24 mouse cellular contexts compared by ENCODE assay signal in genomic region chr7:89522170-89522569, GRCm38 (mm10). TPM values are rescaled to one million over a fixed set of nuclear protein-coding genes. Genes with fewer than 3 reads are reported as not detected.
DNase-seq lines count a peak whose midpoint lies in the region; ATAC-seq and TF ChIP-seq lines count a peak whose summit lies in the region.
"Had no signal": no experiment of that assay in that cellular context is flagged by ENCODE, and none has a peak within 500 bp of the region (broad histone marks: within the 10 kb centered on the region; RNA-seq: fewer than 3 reads in every experiment).

No protein-coding gene starts in this region.

- peaks cover 14% of the 10 kb centered on the region for H3K4me1 ChIP-seq in heart, embryonic 16.5 days (ENCODE audit: control insufficient read depth, insufficient read depth, low read length)
- H3K4me1 ChIP-seq in stomach, embryonic 15.5 days: 0 out of 2 replicates have a peak, but pooled peaks cover 7% of the 10 kb centered on the region
- no peaks in the 10 kb centered on the region for H3K4me1 ChIP-seq in stomach, postnatal 0 days (replicated peaks; ENCODE audit: control insufficient read depth, insufficient read depth)
- H3K4me1 ChIP-seq: liver, embryonic 15.5 days had no signal

- peak; percentile 64 for DNase-seq in heart, adult 11 months
- no peak for DNase-seq in heart, adult 8-10 months (ENCODE audit: low spot score)
- no peak for DNase-seq in heart, postnatal 4 days
- DNase-seq in stomach, postnatal 0 days (ENCODE audit: low spot score): no peak
- DNase-seq in spleen, postnatal 4 days (ENCODE audit: low spot score in 2 of 2): no peak
- DNase-seq: adrenal gland, postnatal 10 days; cerebellum, adult 11 months; cerebellum, postnatal 14 days; kidney, postnatal 4 days; retina, postnatal 1 day; thymus, adult 18-20 months; thymus, postnatal 4 days had no signal

- 22% methylated on average over 10 of the region's 10 CpGs for WGBS in heart, embryonic 16.5 days
- 33% methylated on average over 10 of the region's 10 CpGs for WGBS in stomach, embryonic 15.5 days
- WGBS in stomach, postnatal 0 days: 42% methylated on average over 10 of the region's 10 CpGs

- H3K9ac ChIP-seq in heart, embryonic 16.5 days (ENCODE audit: low read length): no peak overlapping the region
- no peak overlapping the region for H3K9ac ChIP-seq in stomach, embryonic 15.5 days
- H3K9ac ChIP-seq in stomach, postnatal 0 days (ENCODE audit: low read length): no peak overlapping the region
- H3K9ac ChIP-seq: embryonic facial prominence, embryonic 15.5 days; hindbrain, embryonic 13.5 days; kidney, embryonic 15.5 days; limb, embryonic 15.5 days; liver, embryonic 15.5 days had no signal

- H3K4me3 ChIP-seq in heart, embryonic 16.5 days (ENCODE audit: low read length): peak overlapping the region; percentile 2; the same call in 1 of the 2 replicates
- H3K4me3 ChIP-seq in stomach, embryonic 15.5 days (replicated peaks): no peak overlapping the region
- H3K4me3 ChIP-seq in stomach, postnatal 0 days (ENCODE audit: low read depth, low read length): no peak overlapping the region
- H3K4me3 ChIP-seq: embryonic facial prominence, embryonic 15.5 days; hindbrain, embryonic 13.5 days; kidney, embryonic 15.5 days; limb, embryonic 15.5 days; liver, embryonic 15.5 days had no signal

- no peak for TF ChIP-seq EP300 in stomach, postnatal 0 days (optimal IDR thresholded peaks at IDR 0.05)

- H3K27ac ChIP-seq in heart, embryonic 16.5 days (ENCODE audit: low read length): no peak overlapping the region
- H3K27ac ChIP-seq in stomach, embryonic 15.5 days: no peak overlapping the region
- H3K27ac ChIP-seq in stomach, postnatal 0 days (replicated peaks): no peak overlapping the region
- H3K27ac ChIP-seq: embryonic facial prominence, embryonic 15.5 days; hindbrain, embryonic 13.5 days; kidney, embryonic 15.5 days; limb, embryonic 15.5 days; liver, embryonic 15.5 days had no signal

- H3K36me3 ChIP-seq in heart, embryonic 16.5 days (ENCODE audit: control insufficient read depth, insufficient read depth): no peaks in the 10 kb centered on the region
- no peaks in the 10 kb centered on the region for H3K36me3 ChIP-seq in stomach, embryonic 15.5 days
- H3K36me3 ChIP-seq in stomach, postnatal 0 days (ENCODE audit: control insufficient read depth, insufficient read depth, low read length): no peaks in the 10 kb centered on the region
- H3K36me3 ChIP-seq: embryonic facial prominence, embryonic 15.5 days; hindbrain, embryonic 13.5 days; kidney, embryonic 15.5 days; limb, embryonic 15.5 days; liver, embryonic 15.5 days had no signal

- peak overlapping the region; percentile 5 for H3K4me2 ChIP-seq in heart, embryonic 16.5 days (ENCODE audit: low read depth, low read length)
- H3K4me2 ChIP-seq in stomach, embryonic 15.5 days: 0 out of 2 replicates have a peak overlapping the region, but pooled peaks have one; percentile 2
- no peak overlapping the region for H3K4me2 ChIP-seq in stomach, postnatal 0 days (replicated peaks; ENCODE audit: low read depth)
- H3K4me2 ChIP-seq: embryonic facial prominence, embryonic 15.5 days; hindbrain, embryonic 13.5 days; kidney, embryonic 15.5 days; limb, embryonic 15.5 days; liver, embryonic 15.5 days; midbrain, embryonic 11.5 days had no signal

- H3K9me3 ChIP-seq in heart, embryonic 16.5 days (replicated peaks; ENCODE audit: control insufficient read depth, low read length): no peaks in the 10 kb centered on the region
- no peaks in the 10 kb centered on the region for H3K9me3 ChIP-seq in stomach, embryonic 15.5 days
- H3K9me3 ChIP-seq in stomach, postnatal 0 days (ENCODE audit: control insufficient read depth, low read length): peaks cover 4% of the 10 kb centered on the region; the same call in 1 of the 2 replicates
- H3K9me3 ChIP-seq: embryonic facial prominence, embryonic 15.5 days; hindbrain, embryonic 13.5 days; kidney, embryonic 15.5 days; limb, embryonic 15.5 days; liver, embryonic 15.5 days had no signal

- no peaks in the 10 kb centered on the region; the same call in 1 of the 2 replicates for H3K27me3 ChIP-seq in heart, embryonic 16.5 days (ENCODE audit: control insufficient read depth, insufficient read depth, low read length)
- H3K27me3 ChIP-seq in stomach, embryonic 15.5 days (replicated peaks): no peaks in the 10 kb centered on the region
- no peaks in the 10 kb centered on the region for H3K27me3 ChIP-seq in stomach, postnatal 0 days (ENCODE audit: control insufficient read depth, insufficient read depth, low read length)
- H3K27me3 ChIP-seq: embryonic facial prominence, embryonic 15.5 days had no signal

- no peak for ATAC-seq in heart, embryonic 16.5 days (replicated peaks; ENCODE audit: extremely low read depth, insufficient read depth, low FRiP score)
- no peak for ATAC-seq in stomach, embryonic 15.5 days (ENCODE audit: insufficient read depth, low FRiP score, low read depth)
- ATAC-seq in stomach, postnatal 0 days (ENCODE audit: low FRiP score, low TSS enrichment): no peak
- ATAC-seq in erythroid progenitor cell, adult 5-6 weeks (replicated peaks; ENCODE audit: low FRiP score, poor library complexity, severe bottlenecking): no peak
- ATAC-seq: activated CD4-positive, CD25-positive, alpha-beta regulatory T cell, adult 4 months; CD4-positive, CD25-positive, alpha-beta regulatory T cell, adult 4 months; inflammation-experienced regulatory T-cells, adult 6 months had no signal

- TF ChIP-seq CTCF in stomach, postnatal 0 days (IDR thresholded peaks at IDR 0.05; ENCODE audit: low read depth): no peak

RNA-seq across cellular contexts. Expression of gene Prss23, which starts 4.8 kb away (rescaled TPM):
- 10 to 100 TPM; 12.3 to 19.3 (median 17.8) TPM for total RNA-seq in heart, adult 8-10 months (2022)
- 29.3 and 33.4 TPM in 2 replicates for polyA plus RNA-seq in heart, embryonic 16.5 days (2015; fragmentation: Nextera tagmentation; extraction: Ambion mirVana)
- 10 to 100 TPM; 29.5 to 31.1 TPM for total RNA-seq in heart, postnatal 4 days (2021)
- polyA plus RNA-seq in stomach, embryonic 15.5 days (2015; fragmentation: Nextera tagmentation; extraction: Ambion mirVana): 65.8 and 73.6 TPM in 2 replicates
- 58.3 and 67.7 TPM in 2 replicates for polyA plus RNA-seq in stomach, postnatal 0 days (2015; fragmentation: Nextera tagmentation; extraction: Ambion mirVana)
- total RNA-seq in erythroid progenitor cell, adult 5-6 weeks (2015; ENCODE audit: low replicate concordance): not detected in 2 replicates
- 0.77 TPM in 1 of 2 replicates, not detected in the other for total RNA-seq in erythroid progenitor cell, adult 5-6 weeks (2017; ENCODE audit: low replicate concordance)
- polyA plus RNA-seq: activated CD4-positive, CD25-positive, alpha-beta regulatory T cell, adult 4 months; CD4-positive, CD25-positive, alpha-beta regulatory T cell, adult 4 months; inflammation-experienced regulatory T-cells, adult 6 months had no signal

Comparison
In these comparisons a context has a peak if more than half of its experiments do, and no peak if none do; other contexts are left out.
1. RNA of gene Prss23, which starts 4.8 kb away (total RNA-seq): 29.5 to 31.1 TPM in heart, postnatal 4 days and 12.3 to 19.3 TPM in heart, adult 8-10 months; 0.77 TPM in erythroid progenitor cell, adult 5-6 weeks; every median in the first group is over 4 times any median in the second.